Mouse (Mus musculus) cerebellum, adult 2 months (tissue): ENCODE data around the gene Rab22a.

Experiments used
- CTCF ChIP-seq: fragments of 200-500 bp; IDR thresholded peaks from 2 replicates; pipeline ENCODE4 v1.5.1; 2011; ENCODE audit warnings: low read depth, mild to moderate bottlenecking, control low read depth, low read length, moderate library complexity, borderline replicate concordance; ENCODE audit not compliant: insufficient read depth
- POLR2A ChIP-seq: fragments of 200-500 bp; IDR thresholded peaks from 2 replicates; pipeline ENCODE4 v1.6.1; 2011; ENCODE audit warnings: low read length, control low read depth, borderline replicate concordance; ENCODE audit not compliant: insufficient read depth

DNA sequence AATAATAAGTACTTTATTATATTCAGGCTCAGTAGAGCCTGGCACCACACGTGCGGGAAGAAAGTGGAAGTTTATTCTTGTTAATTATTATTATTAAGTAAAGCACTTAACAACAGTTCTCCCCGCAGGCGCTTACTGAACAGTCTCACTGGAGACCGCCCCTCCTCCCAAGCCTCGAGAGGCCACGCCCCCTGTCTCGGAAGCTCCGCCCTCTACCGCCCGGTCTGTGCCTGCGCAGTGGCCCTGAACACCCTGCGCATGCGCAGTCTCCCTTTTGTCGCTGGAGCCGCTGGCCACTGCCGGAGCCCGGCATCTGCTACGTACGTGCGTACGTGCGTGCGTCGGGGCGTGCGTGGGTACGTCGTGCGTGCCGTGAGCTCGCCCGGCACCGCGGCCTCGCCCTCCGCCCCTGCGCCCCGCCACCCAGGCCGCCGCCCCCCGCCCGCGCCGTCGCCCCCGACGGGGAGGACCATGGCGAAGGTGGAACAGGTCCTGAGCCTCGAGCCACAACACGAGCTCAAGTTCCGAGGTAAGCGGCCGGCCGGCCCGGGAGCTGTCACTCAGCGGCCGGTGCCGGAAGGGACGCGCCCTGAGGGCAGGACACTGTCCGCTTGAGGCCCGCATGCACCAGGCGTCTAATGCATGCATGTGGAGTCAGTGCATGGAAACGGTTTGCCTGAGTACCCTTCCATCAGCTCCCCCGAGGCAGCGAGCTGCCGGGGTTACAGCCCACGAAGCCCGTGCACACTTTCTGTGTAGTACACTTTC, 77.8 kb downstream of the Rab22a start, which contains the start of gene Vapb:
- TF ChIP-seq POLR2A (0 out of 2 replicates have a peak, but pooled peaks have one; percentile 40), CTCF (no peak)
